Mouse (Mus musculus): ENCODE data around the gene Pced1a. TPM values are rescaled to one million over a fixed set of nuclear protein-coding genes. Genes with fewer than 3 reads are reported as not detected.
A peak's percentile ranks its signal among the peaks of the same experiment; 100 is the strongest.

Pced1a gene
- polyA plus RNA-seq (2016; fragmentation: Nextera tagmentation; extraction: Ambion mirVana), result 13.9 and 14.4 TPM in 2 replicates

GRCm38 (mm10) chr2:130424126-130424853 is at the start of gene Pced1a, which contains the start of gene Vps16:
TSS of gene Pced1a (minus strand) at chr2:130424701.
TSS of gene Vps16 (plus strand) at chr2:130424339.
- H3K36me3 ChIP-seq, result peaks cover 42% of the 10 kb centered on the region
- under 1% methylated on average over 58 of the region's 58 CpGs for WGBS

GRCm38 (mm10) chr2:130472908-130473510 is 48.5 kb upstream of the Pced1a start:
- Histone ChIP-seq H3K9me3 (replicated peaks) (no peaks in the 10 kb centered on the region; the same call in 1 of the 2 replicates), H3K36me3 (peaks cover 5% of the 10 kb centered on the region), H3K27ac (replicated peaks) (no peak overlapping the region), H3K4me3 (no peak overlapping the region), H3K4me1 (peaks cover 26% of the 10 kb centered on the region), H3K27me3 (ENCODE audit: low read depth, poor library complexity, severe bottlenecking) (no peaks in the 10 kb centered on the region)
- 85% methylated on average over 8 of the region's 8 CpGs for WGBS
- no peak for DNase-seq (ENCODE audit: low spot score)

More at GRCm38 (mm10) chr2:130424126-130424853, at the start of gene Pced1a, which contains the start of gene Vps16:
- DNase-seq (ENCODE audit: low spot score), result peak; percentile 95
- H3K9me3 ChIP-seq (replicated peaks), result no peaks in the 10 kb centered on the region
- peaks cover 14% of the 10 kb centered on the region for H3K27me3 ChIP-seq (ENCODE audit: low read depth, poor library complexity, severe bottlenecking)
- peak within 1 kb of the TSS; percentile 91 for H3K27ac ChIP-seq (replicated peaks)
- peak within 1 kb of the TSS; percentile 65 for H3K4me3 ChIP-seq
- peaks cover 33% of the 10 kb centered on the region for H3K4me1 ChIP-seq

GRCm38 (mm10) chr2:130469935-130470334 is 45.4 kb upstream of the Pced1a start:
- peak overlapping the region; percentile 29; the same call in 1 of the 2 replicates for H3K27ac ChIP-seq (replicated peaks)
- H3K4me1 ChIP-seq, result peaks cover 23% of the 10 kb centered on the region
- 82% methylated on average over 2 of the region's 2 CpGs for WGBS
- H3K4me3 ChIP-seq, result no peak overlapping the region
- H3K27me3 ChIP-seq (ENCODE audit: low read depth, poor library complexity, severe bottlenecking), result no peaks in the 10 kb centered on the region
- H3K36me3 ChIP-seq, result no peaks in the 10 kb centered on the region
- no peak for DNase-seq (ENCODE audit: low spot score)
- H3K9me3 ChIP-seq (replicated peaks), result no peaks in the 10 kb centered on the region

- DNase-seq (ENCODE audit: low spot score), result no peak
- Histone ChIP-seq H3K27ac (replicated peaks) (no peak overlapping the region), H3K4me1 (peaks cover 23% of the 10 kb centered on the region), H3K4me3 (peak overlapping the region; percentile 16; the same call in 1 of the 2 replicates), H3K9me3 (replicated peaks) (no peaks in the 10 kb centered on the region), H3K27me3 (ENCODE audit: low read depth, poor library complexity, severe bottlenecking) (no peaks in the 10 kb centered on the region), H3K36me3 (no peaks in the 10 kb centered on the region)
- WGBS, result 37% methylated on average over 4 of the region's 4 CpGs
Measured at GRCm38 (mm10) chr2:130469366-130469765, 44.9 kb upstream of the Pced1a start.

- Histone ChIP-seq H3K36me3 (peaks cover 6% of the 10 kb centered on the region; the same call in 1 of the 2 replicates), H3K9me3 (replicated peaks) (no peaks in the 10 kb centered on the region), H3K4me1 (peaks cover 23% of the 10 kb centered on the region), H3K4me3 (no peak overlapping the region), H3K27me3 (ENCODE audit: low read depth, poor library complexity, severe bottlenecking) (no peaks in the 10 kb centered on the region), H3K27ac (replicated peaks) (no peak overlapping the region)
- WGBS, result 91% methylated on average over 1 of the region's 1 CpGs
- no peak for DNase-seq (ENCODE audit: low spot score)
Measured at GRCm38 (mm10) chr2:130466438-130466837, 41.9 kb upstream of the Pced1a start.

- H3K36me3 ChIP-seq, result peaks cover 6% of the 10 kb centered on the region; the same call in 1 of the 2 replicates
- 87% methylated on average over 15 of the region's 15 CpGs for WGBS
- no peak overlapping the region for H3K4me3 ChIP-seq
- no peaks in the 10 kb centered on the region for H3K9me3 ChIP-seq (replicated peaks)
- no peak overlapping the region for H3K27ac ChIP-seq (replicated peaks)
- no peaks in the 10 kb centered on the region for H3K4me1 ChIP-seq
- no peaks in the 10 kb centered on the region for H3K27me3 ChIP-seq (ENCODE audit: low read depth, poor library complexity, severe bottlenecking)
- DNase-seq (ENCODE audit: low spot score), result no peak
Measured at GRCm38 (mm10) chr2:130461287-130462071, 37.0 kb upstream of the Pced1a start.

- H3K4me3 ChIP-seq, result no peak overlapping the region
- no peaks in the 10 kb centered on the region for H3K9me3 ChIP-seq (replicated peaks)
- peaks cover 6% of the 10 kb centered on the region; the same call in 1 of the 2 replicates for H3K36me3 ChIP-seq
- H3K4me1 ChIP-seq, result peaks cover 5% of the 10 kb centered on the region; the same call in 1 of the 2 replicates
- no peak for DNase-seq (ENCODE audit: low spot score)
- H3K27ac ChIP-seq (replicated peaks), result no peak overlapping the region
- WGBS, result 90% methylated on average over 3 of the region's 3 CpGs
- H3K27me3 ChIP-seq (ENCODE audit: low read depth, poor library complexity, severe bottlenecking), result no peaks in the 10 kb centered on the region
Measured at GRCm38 (mm10) chr2:130459576-130459975, 35.1 kb upstream of the Pced1a start.

- no peaks in the 10 kb centered on the region for H3K9me3 ChIP-seq (replicated peaks)
- H3K36me3 ChIP-seq, result no peaks in the 10 kb centered on the region; the same call in 1 of the 2 replicates
- 91% methylated on average over 3 of the region's 3 CpGs for WGBS
- H3K27ac ChIP-seq (replicated peaks), result no peak overlapping the region
- no peak overlapping the region for H3K4me3 ChIP-seq
- no peaks in the 10 kb centered on the region for H3K27me3 ChIP-seq (ENCODE audit: low read depth, poor library complexity, severe bottlenecking)
- no peak for DNase-seq (ENCODE audit: low spot score)
- peaks cover 5% of the 10 kb centered on the region; the same call in 1 of the 2 replicates for H3K4me1 ChIP-seq
Measured at GRCm38 (mm10) chr2:130457871-130458270, 33.4 kb upstream of the Pced1a start.

- no peak overlapping the region for H3K27ac ChIP-seq (replicated peaks)
- no peaks in the 10 kb centered on the region for H3K36me3 ChIP-seq
- H3K27me3 ChIP-seq (ENCODE audit: low read depth, poor library complexity, severe bottlenecking), result no peaks in the 10 kb centered on the region
- WGBS, result 88% methylated on average over 6 of the region's 6 CpGs
- H3K9me3 ChIP-seq (replicated peaks), result no peaks in the 10 kb centered on the region
- H3K4me3 ChIP-seq, result no peak overlapping the region
- peaks cover 31% of the 10 kb centered on the region for H3K4me1 ChIP-seq
- no peak for DNase-seq (ENCODE audit: low spot score)
Measured at GRCm38 (mm10) chr2:130454748-130455370, 30.4 kb upstream of the Pced1a start.

GRCm38 (mm10) chr2:130453421-130453820 is 28.9 kb upstream of the Pced1a start:
- Histone ChIP-seq H3K4me1 (peaks cover 41% of the 10 kb centered on the region), H3K9me3 (replicated peaks) (no peaks in the 10 kb centered on the region), H3K27me3 (ENCODE audit: low read depth, poor library complexity, severe bottlenecking) (peaks cover 11% of the 10 kb centered on the region), H3K4me3 (no peak overlapping the region), H3K36me3 (no peaks in the 10 kb centered on the region), H3K27ac (replicated peaks) (no peak overlapping the region)
- no peak for DNase-seq (ENCODE audit: low spot score)
- 76% methylated on average over 6 of the region's 6 CpGs for WGBS

- WGBS, result 54% methylated on average over 2 of the region's 2 CpGs
- Histone ChIP-seq H3K4me1 (peaks cover 41% of the 10 kb centered on the region), H3K4me3 (no peak overlapping the region), H3K27ac (replicated peaks) (no peak overlapping the region), H3K9me3 (replicated peaks) (no peaks in the 10 kb centered on the region), H3K36me3 (no peaks in the 10 kb centered on the region), H3K27me3 (ENCODE audit: low read depth, poor library complexity, severe bottlenecking) (peaks cover 23% of the 10 kb centered on the region)
- DNase-seq (ENCODE audit: low spot score), result no peak
Measured at GRCm38 (mm10) chr2:130452266-130452665, 27.8 kb upstream of the Pced1a start.

GRCm38 (mm10) chr2:130451727-130452090 is 27.2 kb upstream of the Pced1a start:
- peaks cover 27% of the 10 kb centered on the region for H3K27me3 ChIP-seq (ENCODE audit: low read depth, poor library complexity, severe bottlenecking)
- H3K36me3 ChIP-seq, result no peaks in the 10 kb centered on the region
- no peak overlapping the region for H3K27ac ChIP-seq (replicated peaks)
- H3K9me3 ChIP-seq (replicated peaks), result no peaks in the 10 kb centered on the region
- H3K4me3 ChIP-seq, result peak overlapping the region; percentile 96
- DNase-seq (ENCODE audit: low spot score), result no peak
- H3K4me1 ChIP-seq, result peaks cover 41% of the 10 kb centered on the region
- WGBS, result 75% methylated on average over 3 of the region's 3 CpGs

Data from midbrain, embryonic 10.5 days (tissue).